Mouse (Mus musculus): Measurements from ENCODE around the gene Sec1. TPM values are rescaled to one million over a fixed set of nuclear protein-coding genes. Genes with fewer than 3 reads are reported as not detected.

The Sec1 gene
- polyA plus RNA-seq, 1 experiment from 2014 or later: 0.68 TPM

GRCm38 (mm10) chr7:45716460-45716857 lies 22.3 kb upstream of the Sec1 start:
- Histone ChIP-seq H3K4me3 (replicated peaks) (peak overlapping the region; percentile 92), H3K36me3 (replicated peaks) (peaks cover 46% of the 10 kb centered on the region), H3K9me3 (no peaks in the 10 kb centered on the region), H3K4me2 (peak overlapping the region; percentile 93), H3K27me3 (no peaks in the 10 kb centered on the region), H3K4me1 (peaks cover 45% of the 10 kb centered on the region), H3K9ac (0 out of 2 replicates have a peak overlapping the region, but pooled peaks have one; percentile 83), H3K27ac (no peak overlapping the region)
- ATAC-seq (ENCODE audit: low FRiP score): no peak
- WGBS: 95% methylated on average over 3 of the region's 3 CpGs

GRCm38 (mm10) chr7:45715741-45716459 lies 21.7 kb upstream of the Sec1 start:
- no peaks in the 10 kb centered on the region for H3K27me3 ChIP-seq
- no peak for ATAC-seq (ENCODE audit: low FRiP score)
- 86% methylated on average over 19 of the region's 19 CpGs for WGBS
- peaks cover 46% of the 10 kb centered on the region for H3K36me3 ChIP-seq (replicated peaks)
- peak overlapping the region; percentile 67 for H3K27ac ChIP-seq
- H3K4me2 ChIP-seq: peak overlapping the region; percentile 93
- H3K9ac ChIP-seq: peak overlapping the region; percentile 29; the same call in 1 of the 2 replicates
- peak overlapping the region; percentile 66 for H3K4me3 ChIP-seq (replicated peaks)
- H3K4me1 ChIP-seq: peaks cover 45% of the 10 kb centered on the region
- H3K9me3 ChIP-seq: no peaks in the 10 kb centered on the region

- no peaks in the 10 kb centered on the region for H3K27me3 ChIP-seq
- peaks cover 45% of the 10 kb centered on the region for H3K4me1 ChIP-seq
- peak within 1 kb of the TSS; percentile 93 for H3K4me2 ChIP-seq
- peak within 1 kb of the TSS; percentile 66 for H3K4me3 ChIP-seq (replicated peaks)
- no peaks in the 10 kb centered on the region for H3K9me3 ChIP-seq
- peaks cover 46% of the 10 kb centered on the region for H3K36me3 ChIP-seq (replicated peaks)
- peak within 1 kb of the TSS; percentile 76 for H3K9ac ChIP-seq
- 9% methylated on average over 34 of the region's 34 CpGs for WGBS
- H3K27ac ChIP-seq: peak within 1 kb of the TSS; percentile 67
- peak; percentile 92 for ATAC-seq (ENCODE audit: low FRiP score)
Observed at GRCm38 (mm10) chr7:45715090-45715708, 21.0 kb upstream of the Sec1 start, which contains the start of gene Rpl18. Rpl18 (plus strand) TSS chr7:45715457.

- no peaks in the 10 kb centered on the region for H3K27me3 ChIP-seq
- H3K9ac ChIP-seq: peak overlapping the region; percentile 76
- peak overlapping the region; percentile 66 for H3K4me3 ChIP-seq (replicated peaks)
- no peaks in the 10 kb centered on the region for H3K9me3 ChIP-seq
- H3K27ac ChIP-seq: peak overlapping the region; percentile 66
- H3K36me3 ChIP-seq (replicated peaks): peaks cover 46% of the 10 kb centered on the region
- WGBS: 11% methylated on average over 14 of the region's 14 CpGs
- peaks cover 45% of the 10 kb centered on the region for H3K4me1 ChIP-seq
- H3K4me2 ChIP-seq: peak overlapping the region; percentile 93
- peak; percentile 42; the same call in 1 of the 2 replicates for ATAC-seq (ENCODE audit: low FRiP score)
Observed at GRCm38 (mm10) chr7:45714630-45715089, 20.5 kb upstream of the Sec1 start.

GRCm38 (mm10) chr7:45713881-45714520 lies 19.8 kb upstream of the Sec1 start:
- H3K27me3 ChIP-seq: no peaks in the 10 kb centered on the region
- peaks cover 45% of the 10 kb centered on the region for H3K4me1 ChIP-seq
- no peaks in the 10 kb centered on the region for H3K9me3 ChIP-seq
- H3K27ac ChIP-seq: no peak overlapping the region
- peak overlapping the region; percentile 93 for H3K4me2 ChIP-seq
- ATAC-seq (ENCODE audit: low FRiP score): no peak
- WGBS: 84% methylated on average over 6 of the region's 6 CpGs
- H3K9ac ChIP-seq: peak overlapping the region; percentile 76
- peaks cover 42% of the 10 kb centered on the region for H3K36me3 ChIP-seq (replicated peaks)
- peak overlapping the region; percentile 66 for H3K4me3 ChIP-seq (replicated peaks)

- no peak for ATAC-seq (ENCODE audit: low FRiP score)
- H3K4me3 ChIP-seq (replicated peaks): no peak overlapping the region
Observed at GRCm38 (mm10) chr7:45713396-45713795, 19.2 kb upstream of the Sec1 start.

GRCm38 (mm10) chr7:45712022-45712757 lies 18.0 kb upstream of the Sec1 start:
- 88% methylated on average over 21 of the region's 21 CpGs for WGBS
- H3K36me3 ChIP-seq (replicated peaks): peaks cover 42% of the 10 kb centered on the region
- H3K4me3 ChIP-seq (replicated peaks): no peak overlapping the region
- no peaks in the 10 kb centered on the region for H3K27me3 ChIP-seq
- H3K4me2 ChIP-seq: no peak overlapping the region
- peaks cover 57% of the 10 kb centered on the region for H3K4me1 ChIP-seq
- H3K9ac ChIP-seq: no peak overlapping the region
- ATAC-seq (ENCODE audit: low FRiP score): no peak
- H3K9me3 ChIP-seq: no peaks in the 10 kb centered on the region
- H3K27ac ChIP-seq: no peak overlapping the region

More at GRCm38 (mm10) chr7:45713396-45713795, 19.2 kb upstream of the Sec1 start:
- Histone ChIP-seq H3K36me3 (replicated peaks) (peaks cover 42% of the 10 kb centered on the region), H3K4me2 (no peak overlapping the region), H3K9ac (no peak overlapping the region), H3K27ac (no peak overlapping the region), H3K27me3 (no peaks in the 10 kb centered on the region), H3K9me3 (no peaks in the 10 kb centered on the region), H3K4me1 (peaks cover 47% of the 10 kb centered on the region)
- WGBS: 94% methylated on average over 16 of the region's 16 CpGs

- WGBS: 90% methylated on average over 24 of the region's 24 CpGs
- Histone ChIP-seq H3K4me2 (no peak overlapping the region), H3K27ac (no peak overlapping the region), H3K9ac (no peak overlapping the region), H3K36me3 (replicated peaks) (peaks cover 42% of the 10 kb centered on the region), H3K4me1 (peaks cover 57% of the 10 kb centered on the region), H3K27me3 (no peaks in the 10 kb centered on the region), H3K4me3 (replicated peaks) (no peak overlapping the region), H3K9me3 (no peaks in the 10 kb centered on the region)
- ATAC-seq (ENCODE audit: low FRiP score): no peak
Observed at GRCm38 (mm10) chr7:45711316-45712021, 17.3 kb upstream of the Sec1 start.

- H3K27me3 ChIP-seq: no peaks in the 10 kb centered on the region
- WGBS: 94% methylated on average over 20 of the region's 20 CpGs
- H3K36me3 ChIP-seq (replicated peaks): peaks cover 42% of the 10 kb centered on the region
- H3K9me3 ChIP-seq: no peaks in the 10 kb centered on the region
- H3K27ac ChIP-seq: peak overlapping the region; percentile 70; the same call in 1 of the 2 replicates
- no peak overlapping the region for H3K9ac ChIP-seq
- H3K4me2 ChIP-seq: no peak overlapping the region
- peaks cover 57% of the 10 kb centered on the region for H3K4me1 ChIP-seq
- no peak overlapping the region for H3K4me3 ChIP-seq (replicated peaks)
- no peak for ATAC-seq (ENCODE audit: low FRiP score)
Observed at GRCm38 (mm10) chr7:45710477-45711191, 16.4 kb upstream of the Sec1 start.

- Histone ChIP-seq H3K4me2 (no peak overlapping the region), H3K27me3 (no peaks in the 10 kb centered on the region), H3K27ac (peak overlapping the region; percentile 70), H3K9me3 (no peaks in the 10 kb centered on the region), H3K36me3 (replicated peaks) (peaks cover 42% of the 10 kb centered on the region), H3K4me3 (replicated peaks) (no peak overlapping the region), H3K4me1 (peaks cover 61% of the 10 kb centered on the region), H3K9ac (no peak overlapping the region)
- ATAC-seq (ENCODE audit: low FRiP score): no peak
- WGBS: 77% methylated on average over 14 of the region's 14 CpGs
Observed at GRCm38 (mm10) chr7:45709677-45710355, 15.6 kb upstream of the Sec1 start.
